Comparison of ENCODE assay signal across 8 mouse cellular contexts in genomic region chr17:32283341-32283740, GRCm38 (mm10). TPM values are rescaled to one million over a fixed set of nuclear protein-coding genes. Genes with fewer than 3 reads are reported as not detected.
DNase-seq lines count a peak whose midpoint lies in the region; ATAC-seq lines count a peak whose summit lies in the region.

No protein-coding gene starts in this region.

- H3K27me3 ChIP-seq in embryonic facial prominence, embryonic 11.5 days (ENCODE audit: control insufficient read depth, insufficient read depth, low read length) = no peaks in the 10 kb centered on the region
- H3K27me3 ChIP-seq in heart, embryonic 16.5 days (ENCODE audit: control insufficient read depth, insufficient read depth, low read length) = no peaks in the 10 kb centered on the region

- peak overlapping the region; percentile 96 for H3K9ac ChIP-seq in embryonic facial prominence, embryonic 11.5 days (replicated peaks; ENCODE audit: low read length)
- H3K9ac ChIP-seq in heart, embryonic 16.5 days (ENCODE audit: low read length) = peak overlapping the region; percentile 99

- no peaks in the 10 kb centered on the region for H3K9me3 ChIP-seq in embryonic facial prominence, embryonic 11.5 days (replicated peaks; ENCODE audit: control insufficient read depth, low read length)
- H3K9me3 ChIP-seq in heart, embryonic 16.5 days (replicated peaks; ENCODE audit: control insufficient read depth, low read length) = no peaks in the 10 kb centered on the region

- H3K4me3 ChIP-seq in embryonic facial prominence, embryonic 11.5 days (ENCODE audit: low read depth, low read length) = peak overlapping the region; percentile 98
- H3K4me3 ChIP-seq in heart, embryonic 16.5 days (ENCODE audit: low read length) = peak overlapping the region; percentile 84

- ATAC-seq in embryonic facial prominence, embryonic 11.5 days (replicated peaks; ENCODE audit: insufficient number of reproducible peaks, low FRiP score, low TSS enrichment, low read depth) = 0 out of 2 replicates have a peak, but pooled peaks have one; percentile 1
- no peak for ATAC-seq in heart, embryonic 16.5 days (replicated peaks; ENCODE audit: extremely low read depth, insufficient read depth, low FRiP score)
- 0 out of 2 replicates have a peak, but pooled peaks have one; percentile 11 for ATAC-seq in megakaryocyte progenitor cell, adult 5-6 weeks (replicated peaks; ENCODE audit: poor library complexity)

- H3K36me3 ChIP-seq in embryonic facial prominence, embryonic 11.5 days (replicated peaks; ENCODE audit: control insufficient read depth, insufficient read depth, low read depth, low read length) = no peaks in the 10 kb centered on the region
- H3K36me3 ChIP-seq in heart, embryonic 16.5 days (ENCODE audit: control insufficient read depth, insufficient read depth) = no peaks in the 10 kb centered on the region

- peak; percentile 4 to 7 for DNase-seq in thymus, postnatal 10 days (ENCODE audit: low spot score in 2 of 2)
- no peak for DNase-seq in thymus, adult 18-20 months
- DNase-seq in embryonic facial prominence, embryonic 11.5 days (ENCODE audit: low spot score) = peak; percentile 19
- DNase-seq in kidney, postnatal 25 days = peak; percentile 30 to 63
- DNase-seq in frontal cortex, postnatal 10 days (ENCODE audit: low spot score in 2 of 2) = no peak
- no peak for DNase-seq in gastrocnemius, postnatal 14 days

- H3K27ac ChIP-seq in embryonic facial prominence, embryonic 11.5 days (replicated peaks; ENCODE audit: low read depth, low read length) = peak overlapping the region; percentile 98
- peak overlapping the region; percentile 99 for H3K27ac ChIP-seq in heart, embryonic 16.5 days (ENCODE audit: low read length)

- WGBS in embryonic facial prominence, embryonic 11.5 days = 10% methylated on average over 7 of the region's 7 CpGs
- 5% methylated on average over 7 of the region's 7 CpGs for WGBS in heart, embryonic 16.5 days

- H3K4me1 ChIP-seq in embryonic facial prominence, embryonic 11.5 days (ENCODE audit: control insufficient read depth, insufficient read depth, low read length) = no peaks in the 10 kb centered on the region
- H3K4me1 ChIP-seq in heart, embryonic 16.5 days (ENCODE audit: control insufficient read depth, insufficient read depth, low read length) = peaks cover 25% of the 10 kb centered on the region

- intact Hi-C loops in gastrocnemius, postnatal 14 days (cut with DNase I; ENCODE audit: low total_unique reads) = no loop called here

- H3K4me2 ChIP-seq in embryonic facial prominence, embryonic 11.5 days (ENCODE audit: low read depth, low read length) = peak overlapping the region; percentile 67
- H3K4me2 ChIP-seq in heart, embryonic 16.5 days (ENCODE audit: low read depth, low read length) = peak overlapping the region; percentile 81

RNA-seq across cellular contexts. Expression of gene Brd4, which starts 1.2 kb away (rescaled TPM):
- polyA plus RNA-seq in embryonic facial prominence, embryonic 11.5 days (2014; fragmentation: Nextera tagmentation; extraction: Ambion mirVana) = 81.5 and 85.1 TPM in 2 replicates
- polyA plus RNA-seq in heart, embryonic 16.5 days (2015; fragmentation: Nextera tagmentation; extraction: Ambion mirVana) = 54.1 and 55.4 TPM in 2 replicates
- 99.3 and 115 TPM in 2 replicates for total RNA-seq in megakaryocyte progenitor cell, adult 5-6 weeks (2015)
- 10.5 and 16.2 TPM in 2 replicates for total RNA-seq in megakaryocyte progenitor cell, adult 5-6 weeks (2017)
- 10 to 100 TPM; 47.0 to 47.7 TPM for total RNA-seq in gastrocnemius, postnatal 14 days (2021)

RNA-seq across cellular contexts. Expression of gene Akap8, which starts 37.7 kb away (rescaled TPM):
- polyA plus RNA-seq in embryonic facial prominence, embryonic 11.5 days (2014; fragmentation: Nextera tagmentation; extraction: Ambion mirVana) = 53.4 and 53.9 TPM in 2 replicates
- polyA plus RNA-seq in heart, embryonic 16.5 days (2015; fragmentation: Nextera tagmentation; extraction: Ambion mirVana) = 75.8 and 81.4 TPM in 2 replicates
- 64.1 and 76.7 TPM in 2 replicates for total RNA-seq in megakaryocyte progenitor cell, adult 5-6 weeks (2015)
- 116 and 161 TPM in 2 replicates for total RNA-seq in megakaryocyte progenitor cell, adult 5-6 weeks (2017)
- 10 to 100 TPM; 29.3 to 30.5 TPM for total RNA-seq in gastrocnemius, postnatal 14 days (2021)

Comparison
In these comparisons a context has a peak if more than half of its experiments do, and no peak if none do; other contexts are left out.
1. DNase-seq: peak in thymus, postnatal 10 days (2 of 2), embryonic facial prominence, embryonic 11.5 days (single experiment) and kidney, postnatal 25 days (2 of 2); none in thymus, adult 18-20 months (0 of 2), frontal cortex, postnatal 10 days (0 of 2) and gastrocnemius, postnatal 14 days (single experiment).